Mouse (Mus musculus): ENCODE measurements at regions not wholly inside any gene's neighbourhood (a gene's known extent, or its start where the extent isn't known, plus 50 kb on each side); places are given as distances from the start of the nearest gene placed in this dataset.

GRCm38 (mm10) chr13:37531512-37532183 lies 186.6 kb downstream of the Ly86 start:
- DNase-seq (ENCODE audit: low spot score), result no peak

- no peak for DNase-seq (ENCODE audit: low spot score)
These were observed 187.7 kb downstream of the Ly86 start for GRCm38 (mm10) chr13:37532596-37533170.

- no peak for DNase-seq (ENCODE audit: low spot score)
These were observed 188.8 kb downstream of the Ly86 start for GRCm38 (mm10) chr13:37533851-37534250.

GRCm38 (mm10) chr13:37537330-37537729 lies 192.3 kb downstream of the Ly86 start:
- DNase-seq (ENCODE audit: low spot score), result no peak

- no peak for DNase-seq (ENCODE audit: low spot score)
These were observed 192.8 kb downstream of the Ly86 start for GRCm38 (mm10) chr13:37537793-37538192.

- no peak for DNase-seq (ENCODE audit: low spot score)
These were observed 196.0 kb downstream of the Ly86 start for GRCm38 (mm10) chr13:37540980-37541531.

GRCm38 (mm10) chr13:37541674-37542073 lies 196.7 kb downstream of the Ly86 start:
- DNase-seq (ENCODE audit: low spot score), result no peak

GRCm38 (mm10) chr13:37542744-37543196 lies 197.8 kb downstream of the Ly86 start:
- DNase-seq (ENCODE audit: low spot score), result no peak

- DNase-seq (ENCODE audit: low spot score), result no peak
These were observed 198.8 kb downstream of the Ly86 start for GRCm38 (mm10) chr13:37543788-37544187.

- no peak for DNase-seq (ENCODE audit: low spot score)
These were observed 199.7 kb downstream of the Ly86 start for GRCm38 (mm10) chr13:37544696-37545095.

- no peak for DNase-seq (ENCODE audit: low spot score)
These were observed 201.5 kb downstream of the Ly86 start for GRCm38 (mm10) chr13:37546556-37546955.

GRCm38 (mm10) chr13:37550584-37550983 lies 205.6 kb downstream of the Ly86 start:
- DNase-seq (ENCODE audit: low spot score), result no peak

GRCm38 (mm10) chr13:37553392-37553791 lies 208.4 kb downstream of the Ly86 start:
- DNase-seq (ENCODE audit: low spot score), result no peak

GRCm38 (mm10) chr13:37557183-37557582 lies 212.2 kb downstream of the Ly86 start:
- no peak for DNase-seq (ENCODE audit: low spot score)

- no peak for DNase-seq (ENCODE audit: low spot score)
These were observed 212.8 kb downstream of the Ly86 start for GRCm38 (mm10) chr13:37557766-37558165.

GRCm38 (mm10) chr13:37559056-37559455 lies 214.0 kb downstream of the Ly86 start:
- no peak for DNase-seq (ENCODE audit: low spot score)

- DNase-seq (ENCODE audit: low spot score), result no peak
These were observed 214.8 kb downstream of the Ly86 start for GRCm38 (mm10) chr13:37559706-37560313.

- no peak for DNase-seq (ENCODE audit: low spot score)
These were observed 215.4 kb downstream of the Ly86 start for GRCm38 (mm10) chr13:37560387-37560786.

- DNase-seq (ENCODE audit: low spot score), result no peak
These were observed 215.8 kb downstream of the Ly86 start for GRCm38 (mm10) chr13:37560800-37561199.

- DNase-seq (ENCODE audit: low spot score), result no peak
These were observed 216.4 kb downstream of the Ly86 start for GRCm38 (mm10) chr13:37561437-37561836.

GRCm38 (mm10) chr13:37562141-37562540 lies 216.1 kb upstream of the Rreb1 start:
- DNase-seq (ENCODE audit: low spot score), result no peak

- DNase-seq (ENCODE audit: low spot score), result no peak
These were observed 215.5 kb upstream of the Rreb1 start for GRCm38 (mm10) chr13:37562652-37563051.

GRCm38 (mm10) chr13:37569051-37569450 lies 209.1 kb upstream of the Rreb1 start:
- DNase-seq (ENCODE audit: low spot score), result no peak

Data from urinary bladder, postnatal 25 days (tissue).